Mouse (Mus musculus) G1E (cell line): ENCODE measurements around the gene Itga4. TPM values are rescaled to one million over a fixed set of nuclear protein-coding genes. Genes with fewer than 3 reads are reported as not detected.

Experiments used
- ATAC-seq: 2 replicates; pipeline ENCODE4 v1.8.0; 2016; ENCODE audit warnings: mild to moderate bottlenecking; ENCODE audit not compliant: insufficient number of reproducible peaks, poor library complexity, low FRiP score, severe bottlenecking; ENCODE audit errors: extremely low read depth
- DNase-seq: peaks from one replicate; pipeline ENCODE4 v3.0.0; 2012; ENCODE audit warnings: low spot score
- H3K27me3 ChIP-seq: 2 replicates; pipeline ENCODE4 v1.6.1; 2012; ENCODE audit warnings: mild to moderate bottlenecking, low read length, inconsistent platforms; ENCODE audit not compliant: insufficient read depth
- H3K36me3 ChIP-seq: replicated peaks from 2 replicates; pipeline ENCODE3; 2012; ENCODE audit warnings: mild to moderate bottlenecking, inconsistent platforms
- H3K4me1 ChIP-seq: 2 replicates; pipeline ENCODE4 v1.6.1; 2012; ENCODE audit warnings: low read depth, low read length, inconsistent platforms, mixed read lengths; ENCODE audit not compliant: insufficient read depth
- H3K4me3 ChIP-seq: 2 replicates; pipeline ENCODE4 v1.5.1; 2012; ENCODE audit warnings: low read depth, mild to moderate bottlenecking, inconsistent platforms, low read length, moderate library complexity, mixed read lengths
- H3K9me3 ChIP-seq: replicated peaks from 2 replicates; pipeline ENCODE4 v1.6.1; 2012; ENCODE audit warnings: inconsistent platforms
- CTCF ChIP-seq: IDR thresholded peaks from 2 replicates; pipeline ENCODE4 v1.5.1; 2012; ENCODE audit warnings: low read depth, low read length, inconsistent platforms, mixed read lengths
- GATA1 ChIP-seq: IDR thresholded peaks from 2 replicates; pipeline ENCODE4 v1.6.1; 2012; ENCODE audit warnings: borderline replicate concordance, low read length, inconsistent platforms, mixed read lengths
- GATA2 ChIP-seq: IDR thresholded peaks from 2 replicates; pipeline ENCODE4 v1.6.1; 2012; ENCODE audit warnings: low read depth, low read length, inconsistent platforms, borderline replicate concordance
- POLR2AphosphoS5 ChIP-seq: IDR thresholded peaks from 2 replicates; pipeline ENCODE4 v1.6.1; 2012; ENCODE audit warnings: low read depth, low read length, inconsistent platforms; ENCODE audit not compliant: insufficient replicate concordance
- TAL1 ChIP-seq: conservative IDR thresholded peaks from 2 replicates; pipeline ENCODE4 v1.6.1; 2012; ENCODE audit warnings: low read depth, low read length, inconsistent platforms, mixed read lengths
- polyA plus RNA-seq: library from polyadenylated mRNA; stranded (reverse); fragments of >175 nt; gene quantifications from 2 replicates; pipeline ENCODE4 v1.2.3, GENCODE M21; 2012
- total RNA-seq, 2 experiments: library from RNA; stranded (forward) in 1 of 2; stranded (reverse) in 1 of 2; fragments of 200-1000 nt in 1 of 2; fragments of >200 nt in 1 of 2; fragmentation: Nextera tagmentation in 1 of 2; gene quantifications; 2 replicates each; pipeline ENCODE4 v1.2.3; 2014 to 2017

Itga4 gene
- total and polyA plus RNA-seq, 3 experiments: 19.1 to 232 (median 111) TPM

GRCm38 (mm10) chr2:79250510-79250909, 4.7 kb upstream of the Itga4 start:
- Histone ChIP-seq H3K4me1 (peaks cover 52% of the 10 kb centered on the region), H3K4me3 (no peak overlapping the region), H3K27me3 (no peaks in the 10 kb centered on the region), H3K36me3 (no peaks in the 10 kb centered on the region), H3K9me3 (no peaks in the 10 kb centered on the region)
- ATAC-seq (no peak), DNase-seq (no peak)
- no peak for TF ChIP-seq POLR2AphosphoS5
- TF ChIP-seq GATA2: no peak
- no peak for TF ChIP-seq GATA1
- TF ChIP-seq TAL1: no peak
- no peak for TF ChIP-seq CTCF

GRCm38 (mm10) chr2:79253754-79254197, 1.4 kb upstream of the Itga4 start:
- Histone ChIP-seq H3K27me3 (no peaks in the 10 kb centered on the region), H3K9me3 (no peaks in the 10 kb centered on the region), H3K4me1 (peaks cover 68% of the 10 kb centered on the region), H3K4me3 (peak overlapping the region; percentile 51; the same call in 1 of the 2 replicates), H3K36me3 (peaks cover 8% of the 10 kb centered on the region)
- TF ChIP-seq CTCF (no peak), TAL1 (no peak), POLR2AphosphoS5 (no peak), GATA2 (no peak), GATA1 (no peak)
- DNase-seq (no peak), ATAC-seq (no peak)

- Histone ChIP-seq H3K4me3 (peak overlapping the region; percentile 94), H3K9me3 (no peaks in the 10 kb centered on the region), H3K27me3 (no peaks in the 10 kb centered on the region), H3K36me3 (peaks cover 13% of the 10 kb centered on the region), H3K4me1 (peaks cover 71% of the 10 kb centered on the region)
- DNase-seq (peak; percentile 43), ATAC-seq (peak; percentile 25)
- TF ChIP-seq CTCF: no peak
- no peak for TF ChIP-seq GATA1
- no peak for TF ChIP-seq GATA2
- no peak for TF ChIP-seq POLR2AphosphoS5
- no peak for TF ChIP-seq TAL1
Observed at GRCm38 (mm10) chr2:79254588-79255191, 536 bp upstream of the Itga4 start.

DNA sequence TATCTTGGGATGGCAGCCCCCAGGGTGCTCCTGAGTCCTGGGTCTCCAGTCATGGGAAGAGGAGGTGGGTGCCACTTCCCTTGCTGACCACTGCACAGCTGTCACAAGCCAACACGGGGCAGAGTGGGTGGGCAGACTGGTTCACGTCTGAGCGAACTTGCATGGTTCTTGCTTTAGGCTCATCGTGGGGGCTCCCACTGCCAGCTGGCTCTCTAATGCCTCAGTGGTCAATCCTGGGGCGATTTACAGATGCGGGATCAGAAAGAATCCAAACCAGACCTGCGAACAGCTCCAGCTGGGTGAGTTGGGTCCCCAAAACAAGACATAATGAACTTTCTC, 744 bp downstream of the Itga4 start:
- Histone ChIP-seq H3K4me1 (peaks cover 68% of the 10 kb centered on the region), H3K27me3 (no peaks in the 10 kb centered on the region), H3K9me3 (no peaks in the 10 kb centered on the region), H3K4me3 (peak overlapping the region; percentile 94), H3K36me3 (peaks cover 22% of the 10 kb centered on the region)
- no peak for TF ChIP-seq GATA1
- no peak for TF ChIP-seq CTCF
- TF ChIP-seq POLR2AphosphoS5: no peak
- TF ChIP-seq TAL1: no peak
- TF ChIP-seq GATA2: no peak
- ATAC-seq (no peak), DNase-seq (no peak)

DNA sequence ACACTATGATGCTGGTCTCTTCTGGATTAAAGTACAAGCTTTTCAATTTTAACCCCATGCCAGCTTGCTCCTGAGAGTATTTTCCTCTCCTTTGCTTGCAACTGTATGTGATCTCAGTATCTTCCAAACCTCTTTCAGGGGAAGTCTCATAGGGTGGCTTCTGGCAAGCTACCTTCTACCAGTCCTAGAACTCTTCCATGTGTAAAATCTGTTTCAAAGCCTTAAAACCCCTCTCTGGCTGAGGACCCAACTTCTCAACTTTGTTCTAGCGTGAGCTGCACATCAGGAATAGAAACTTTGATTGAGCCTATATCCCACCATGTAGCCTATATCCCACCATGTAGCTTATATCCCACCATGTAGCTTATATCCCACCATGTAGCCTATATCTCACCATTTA, 1.1 kb downstream of the Itga4 start:
- H3K4me3 ChIP-seq: peak overlapping the region; percentile 94
- ATAC-seq: no peak
- peaks cover 65% of the 10 kb centered on the region for H3K4me1 ChIP-seq
- H3K27me3 ChIP-seq: no peaks in the 10 kb centered on the region
- peaks cover 24% of the 10 kb centered on the region for H3K36me3 ChIP-seq
- no peaks in the 10 kb centered on the region for H3K9me3 ChIP-seq
- TF ChIP-seq TAL1: no peak
- no peak for TF ChIP-seq GATA1
- no peak for TF ChIP-seq GATA2
- TF ChIP-seq POLR2AphosphoS5: no peak
- no peak for TF ChIP-seq CTCF
- no peak for DNase-seq

DNA sequence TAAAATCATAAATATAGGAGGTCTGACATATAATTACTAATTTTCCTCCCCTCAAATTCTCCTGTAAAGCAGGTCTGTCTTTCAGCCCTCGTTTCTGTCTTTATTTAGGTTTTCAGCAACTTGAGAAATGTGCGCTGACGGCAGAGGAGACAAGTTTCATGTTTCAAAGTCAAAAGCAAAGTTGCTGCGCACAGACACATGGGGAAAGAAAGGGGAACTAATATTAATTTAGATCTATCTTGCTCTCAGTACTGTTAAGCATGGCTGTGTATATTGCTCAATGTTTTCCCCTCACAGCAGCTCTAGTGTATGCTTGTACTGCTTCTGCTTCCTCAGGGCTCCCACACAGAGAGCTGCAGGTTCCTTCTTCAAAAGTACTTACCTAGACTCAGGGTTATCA, 1.7 kb downstream of the Itga4 start:
- H3K9me3 ChIP-seq: no peaks in the 10 kb centered on the region
- peaks cover 29% of the 10 kb centered on the region for H3K36me3 ChIP-seq
- no peaks in the 10 kb centered on the region for H3K27me3 ChIP-seq
- peaks cover 65% of the 10 kb centered on the region for H3K4me1 ChIP-seq
- peak overlapping the region; percentile 94 for H3K4me3 ChIP-seq
- ATAC-seq (no peak), DNase-seq (no peak)
- TF ChIP-seq POLR2AphosphoS5 (no peak), GATA2 (no peak), GATA1 (no peak), TAL1 (no peak), CTCF (no peak)

GRCm38 (mm10) chr2:79257411-79257810, 2.2 kb downstream of the Itga4 start:
- Histone ChIP-seq H3K4me1 (peaks cover 62% of the 10 kb centered on the region), H3K9me3 (no peaks in the 10 kb centered on the region), H3K4me3 (peak overlapping the region; percentile 94; the same call in 1 of the 2 replicates), H3K27me3 (no peaks in the 10 kb centered on the region), H3K36me3 (peaks cover 35% of the 10 kb centered on the region)
- ATAC-seq: no peak
- no peak for DNase-seq
- TF ChIP-seq GATA1 (no peak), TAL1 (no peak), POLR2AphosphoS5 (no peak), CTCF (no peak), GATA2 (no peak)
